Comparison of ENCODE assay signal across 9 mouse cellular contexts in the genomic region with DNA sequence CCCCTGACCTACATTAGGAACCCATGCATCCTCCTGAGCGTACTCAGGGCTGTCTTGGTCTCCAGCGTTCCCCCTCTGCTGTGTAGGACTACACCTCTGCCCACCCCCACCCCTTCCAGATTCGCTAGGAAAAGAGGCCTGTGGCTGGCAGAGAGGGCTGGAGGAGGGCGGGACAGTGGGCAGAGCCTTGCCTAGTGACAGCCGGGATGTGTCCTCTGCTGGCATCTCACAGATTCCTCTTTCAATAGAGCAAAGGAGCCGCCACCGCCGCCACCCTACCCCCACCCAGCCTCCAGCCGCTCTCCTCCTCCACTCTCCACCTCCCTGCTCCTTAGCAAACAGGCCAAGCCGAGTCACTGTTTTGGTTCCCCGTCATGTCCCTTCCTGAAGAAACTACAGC. TPM values are rescaled to one million over a fixed set of nuclear protein-coding genes. Genes with fewer than 3 reads are reported as not detected.
DNase-seq lines count a peak whose midpoint lies in the region; ATAC-seq and TF ChIP-seq lines count a peak whose summit lies in the region.
"Had no signal": no experiment of that assay in that cellular context is flagged by ENCODE, and none has a peak within 500 bp of the region (broad histone marks: within the 10 kb centered on the region; RNA-seq: fewer than 3 reads in every experiment).

No protein-coding gene starts in this region.

- H3K36me3 ChIP-seq in kidney, embryonic 16.5 days (ENCODE audit: insufficient read depth, low read length) = no peaks in the 10 kb centered on the region
- H3K36me3 ChIP-seq in intestine, postnatal 0 days (ENCODE audit: control insufficient read depth, insufficient read depth) = no peaks in the 10 kb centered on the region

- 12% methylated on average over 11 of the region's 11 CpGs for WGBS in kidney, embryonic 16.5 days
- 14% methylated on average over 11 of the region's 11 CpGs for WGBS in intestine, postnatal 0 days

- ATAC-seq in kidney, embryonic 16.5 days (ENCODE audit: low FRiP score, low TSS enrichment) = peak; percentile 81
- peak; percentile 45; the same call in 1 of the 2 replicates for ATAC-seq in common myeloid progenitor, adult 5-6 weeks (replicated peaks; ENCODE audit: low read depth, poor library complexity, severe bottlenecking)
- ATAC-seq in intestine, postnatal 0 days = no peak
- ATAC-seq in activated CD4-positive, CD25-positive, alpha-beta regulatory T cell, adult 4 months = no peak
- ATAC-seq: Patski had no signal

- peak overlapping the region; percentile 64 for H3K27ac ChIP-seq in kidney, embryonic 16.5 days (ENCODE audit: low read length)
- no peak overlapping the region for H3K27ac ChIP-seq in intestine, postnatal 0 days (ENCODE audit: low read depth, low read length)

- H3K9ac ChIP-seq in kidney, embryonic 16.5 days (replicated peaks; ENCODE audit: low read length) = peak overlapping the region; percentile 41
- no peak overlapping the region for H3K9ac ChIP-seq in intestine, postnatal 0 days (ENCODE audit: low read depth, low read length)

- peaks cover 20% of the 10 kb centered on the region for H3K4me1 ChIP-seq in kidney, embryonic 16.5 days (ENCODE audit: insufficient read depth, low read length)
- no peaks in the 10 kb centered on the region for H3K4me1 ChIP-seq in intestine, postnatal 0 days (replicated peaks; ENCODE audit: control insufficient read depth, insufficient read depth, low read length)

- peak overlapping the region; percentile 36 for H3K4me2 ChIP-seq in kidney, embryonic 16.5 days (replicated peaks; ENCODE audit: low read depth, low read length)
- H3K4me2 ChIP-seq in intestine, postnatal 0 days (replicated peaks; ENCODE audit: low read depth) = 0 out of 2 replicates have a peak overlapping the region, but pooled peaks have one; percentile 6

- H3K27me3 ChIP-seq in kidney, embryonic 16.5 days (ENCODE audit: insufficient read depth, low read length) = no peaks in the 10 kb centered on the region
- H3K27me3 ChIP-seq in intestine, postnatal 0 days (replicated peaks; ENCODE audit: control insufficient read depth, insufficient read depth, low read length) = no peaks in the 10 kb centered on the region

- H3K9me3 ChIP-seq in kidney, embryonic 16.5 days (ENCODE audit: low read length) = no peaks in the 10 kb centered on the region
- no peaks in the 10 kb centered on the region for H3K9me3 ChIP-seq in intestine, postnatal 0 days (ENCODE audit: control insufficient read depth)

- DNase-seq in kidney, postnatal 36 days = no peak
- DNase-seq in gastrocnemius, postnatal 10 days = peak; percentile 58
- DNase-seq in right cerebral cortex, postnatal 14 days = peak; percentile 25
- DNase-seq in urinary bladder, postnatal 10 days (ENCODE audit: low spot score) = no peak

- TF ChIP-seq CTCF in intestine, postnatal 0 days (IDR thresholded peaks at IDR 0.05; ENCODE audit: low read depth) = no peak

- H3K4me3 ChIP-seq in kidney, embryonic 16.5 days (ENCODE audit: low read length) = no peak overlapping the region
- no peak overlapping the region for H3K4me3 ChIP-seq in intestine, postnatal 0 days (ENCODE audit: low read depth, low read length)

RNA-seq across cellular contexts. Expression of gene Prr29, which starts 0.6 kb away (rescaled TPM):
- 0.36 and 0.39 TPM in 2 replicates for polyA plus RNA-seq in kidney, embryonic 16.5 days (2015; fragmentation: Nextera tagmentation; extraction: Ambion mirVana)
- total RNA-seq in common myeloid progenitor, adult 5-6 weeks (2017) = not detected in 2 replicates
- total RNA-seq in gastrocnemius, postnatal 10 days (2021) = 10 to 100 TPM; 11.4 to 11.5 TPM
- 0.52 and 0.97 TPM in 2 replicates for polyA plus RNA-seq in intestine, postnatal 0 days (2015; fragmentation: Nextera tagmentation; extraction: Ambion mirVana)
- polyA plus RNA-seq in activated CD4-positive, CD25-positive, alpha-beta regulatory T cell, adult 4 months (2017; shearing (Covaris generic)) = 1 to 10 TPM; 1.1 to 1.2 TPM
- polyA plus RNA-seq: Patski had no signal

RNA-seq across cellular contexts. Expression of gene Scn4a, which starts 11.6 kb away (rescaled TPM):
- polyA plus RNA-seq in kidney, embryonic 16.5 days (2015; fragmentation: Nextera tagmentation; extraction: Ambion mirVana) = 0.41 and 0.47 TPM in 2 replicates
- total RNA-seq in common myeloid progenitor, adult 5-6 weeks (2017) = 0.05 TPM in 1 of 2 replicates, not detected in the other
- 100 to 1,000 TPM; 137 to 145 TPM for total RNA-seq in gastrocnemius, postnatal 10 days (2021)
- polyA plus RNA-seq in intestine, postnatal 0 days (2015; fragmentation: Nextera tagmentation; extraction: Ambion mirVana) = 0.01 TPM in 1 of 2 replicates, not detected in the other
- under 1 TPM in 1 of 2 experiments, not detected in 1; 0.09 TPM for polyA plus RNA-seq in activated CD4-positive, CD25-positive, alpha-beta regulatory T cell, adult 4 months (2017; shearing (Covaris generic))

RNA-seq across cellular contexts. Expression of gene Icam2, which starts 23.2 kb away (rescaled TPM):
- polyA plus RNA-seq in kidney, embryonic 16.5 days (2015; fragmentation: Nextera tagmentation; extraction: Ambion mirVana) = 87.8 and 95.9 TPM in 2 replicates
- 54.6 and 70.8 TPM in 2 replicates for total RNA-seq in common myeloid progenitor, adult 5-6 weeks (2017)
- 10 to 100 TPM; 13.3 to 18.6 TPM for total RNA-seq in gastrocnemius, postnatal 10 days (2021)
- polyA plus RNA-seq in intestine, postnatal 0 days (2015; fragmentation: Nextera tagmentation; extraction: Ambion mirVana) = 14.2 and 15.4 TPM in 2 replicates
- 100 to 1,000 TPM in 1 of 2 experiments, 10 to 100 TPM in 1; 94.3 to 114 TPM for polyA plus RNA-seq in activated CD4-positive, CD25-positive, alpha-beta regulatory T cell, adult 4 months (2017; shearing (Covaris generic))
- polyA plus RNA-seq: Patski had no signal

RNA-seq across cellular contexts. Expression of gene Cd79b, which starts 50.1 kb away (rescaled TPM):
- 6.9 and 7.2 TPM in 2 replicates for polyA plus RNA-seq in kidney, embryonic 16.5 days (2015; fragmentation: Nextera tagmentation; extraction: Ambion mirVana)
- total RNA-seq in common myeloid progenitor, adult 5-6 weeks (2017) = 16.6 and 19.8 TPM in 2 replicates
- total RNA-seq in gastrocnemius, postnatal 10 days (2021) = 1 to 10 TPM in 1 of 2 experiments, under 1 TPM in 1; 0.80 to 2.8 TPM
- 1.3 and 1.5 TPM in 2 replicates for polyA plus RNA-seq in intestine, postnatal 0 days (2015; fragmentation: Nextera tagmentation; extraction: Ambion mirVana)
- 10 to 100 TPM; 48.0 to 77.5 TPM for polyA plus RNA-seq in activated CD4-positive, CD25-positive, alpha-beta regulatory T cell, adult 4 months (2017; shearing (Covaris generic))

Comparison
In these comparisons a context has a peak if more than half of its experiments do, and no peak if none do; other contexts are left out.
1. ATAC-seq: peak in kidney, embryonic 16.5 days (single experiment) and common myeloid progenitor, adult 5-6 weeks (single experiment); none in intestine, postnatal 0 days (single experiment) and activated CD4-positive, CD25-positive, alpha-beta regulatory T cell, adult 4 months (single experiment).
2. DNase-seq: peak in gastrocnemius, postnatal 10 days (single experiment) and right cerebral cortex, postnatal 14 days (single experiment); none in kidney, postnatal 36 days (0 of 2) and urinary bladder, postnatal 10 days (single experiment).